Mouse (Mus musculus): Measurements from ENCODE around the gene Adh4.
"Not testable (repeated sequence)": the region's sequence is repeated elsewhere in the genome, so short reads cannot be mapped to it uniquely, and the experiment has no call there.

The Adh4 gene

DNA sequence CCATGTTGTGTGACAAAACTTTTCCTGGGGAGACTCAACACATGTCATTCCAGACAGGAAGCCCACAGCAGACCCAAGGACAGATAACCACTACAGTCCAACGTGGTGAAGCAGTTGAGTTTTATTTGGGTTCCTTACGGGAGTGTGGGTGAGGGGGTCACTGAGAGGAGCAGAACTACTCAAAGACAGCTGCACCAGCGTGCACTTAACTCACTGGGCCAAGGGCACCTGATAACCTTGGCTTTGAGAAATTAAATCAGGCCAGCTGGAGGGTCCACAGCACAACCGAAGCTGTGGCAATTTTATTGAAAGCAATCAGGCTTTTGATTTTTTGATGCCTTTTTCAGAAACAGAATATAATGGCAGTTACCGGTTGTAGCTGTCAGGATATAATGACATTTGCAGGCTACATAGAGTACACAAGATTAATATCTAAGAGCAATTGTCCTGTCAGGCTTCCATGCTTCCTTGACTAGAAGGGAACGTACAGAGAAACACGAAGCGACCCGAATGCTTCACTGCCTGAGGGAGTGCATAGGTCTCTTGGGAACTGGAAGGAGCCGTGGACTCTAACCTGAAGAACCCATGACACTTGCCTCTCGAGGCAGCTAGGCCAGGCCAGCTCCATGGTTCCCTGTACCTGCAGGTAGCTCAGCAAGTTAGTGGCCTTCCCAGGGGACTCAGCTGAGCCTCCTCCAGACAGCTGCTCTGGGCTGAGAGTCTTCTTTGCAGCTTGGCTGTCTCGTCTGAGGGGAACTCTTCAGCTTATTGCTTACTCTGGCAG, 33.0 kb downstream of the Adh4 start:
- no peak for DNase-seq

DNA sequence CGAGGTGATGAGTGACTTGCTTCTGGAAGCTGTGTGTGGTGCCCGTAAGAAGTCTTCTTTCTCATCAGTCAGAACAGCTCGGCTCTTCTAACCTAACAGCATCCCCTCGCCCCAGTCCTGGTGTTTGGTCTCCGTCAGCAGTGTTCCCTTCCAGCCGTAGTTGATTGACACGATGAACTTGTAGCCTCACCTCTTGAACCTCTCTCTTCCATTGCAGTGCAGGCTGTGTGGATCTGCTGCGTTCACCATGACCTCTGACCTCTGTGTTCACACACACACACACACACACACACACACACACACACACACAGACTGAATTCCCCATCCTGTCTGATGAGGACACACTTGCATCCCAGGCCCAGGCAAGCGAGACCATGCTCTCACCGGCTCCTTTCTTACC, 36.9 kb downstream of the Adh4 start:
- DNase-seq = no peak

DNA sequence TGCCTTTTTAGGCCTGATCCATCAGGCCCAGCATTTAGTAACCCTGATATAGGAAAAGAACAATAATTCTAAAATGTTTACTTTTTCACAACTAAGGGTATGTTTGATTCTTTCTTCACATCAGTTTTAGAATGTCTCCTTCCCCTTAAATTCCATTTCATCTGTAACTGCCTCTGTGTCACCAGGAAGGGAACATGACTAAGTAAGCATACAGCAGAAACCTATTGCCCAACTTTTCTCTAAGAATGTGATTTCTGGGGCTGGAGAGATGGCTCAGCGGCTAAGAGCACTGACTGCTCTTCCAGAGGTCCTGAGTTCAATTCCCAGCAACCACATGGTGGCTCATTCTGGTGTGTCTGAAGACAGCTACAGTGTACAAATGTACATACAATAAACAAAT, 39.0 kb downstream of the Adh4 start:
- no peak for DNase-seq

DNA sequence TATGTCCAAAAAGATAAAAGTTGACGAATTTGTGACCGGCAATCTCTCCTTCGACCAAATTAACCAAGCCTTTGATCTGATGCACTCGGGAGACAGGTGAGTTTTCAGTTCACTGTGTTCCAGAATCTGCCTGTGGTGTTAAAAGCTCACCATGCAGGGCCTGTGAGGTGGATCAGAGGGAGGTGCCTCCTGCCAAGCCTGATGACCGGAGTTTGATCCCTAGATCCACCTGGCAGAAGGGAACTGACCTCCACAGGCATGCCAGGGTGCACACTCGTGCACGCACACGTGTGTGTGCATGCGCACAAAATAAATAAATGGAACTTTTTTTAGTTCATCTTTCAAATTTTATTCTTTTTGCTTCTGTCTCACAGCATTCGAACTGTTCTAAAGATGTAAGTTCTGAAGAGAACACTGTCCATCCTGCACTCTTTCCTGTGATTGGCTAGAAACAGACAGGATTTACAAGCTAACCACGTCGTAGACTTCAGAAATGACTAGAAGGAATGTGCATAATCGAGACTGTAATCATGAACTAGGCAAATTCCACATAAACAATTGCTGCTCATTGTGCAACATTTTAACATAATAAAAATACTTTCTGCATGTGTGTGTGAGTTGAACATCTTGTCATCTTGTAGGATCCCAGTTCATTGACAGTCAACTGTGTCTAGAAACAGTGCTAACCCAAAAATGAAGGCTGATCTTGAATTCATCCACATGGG, 39.6 kb downstream of the Adh4 start:
- no peak for DNase-seq

DNA sequence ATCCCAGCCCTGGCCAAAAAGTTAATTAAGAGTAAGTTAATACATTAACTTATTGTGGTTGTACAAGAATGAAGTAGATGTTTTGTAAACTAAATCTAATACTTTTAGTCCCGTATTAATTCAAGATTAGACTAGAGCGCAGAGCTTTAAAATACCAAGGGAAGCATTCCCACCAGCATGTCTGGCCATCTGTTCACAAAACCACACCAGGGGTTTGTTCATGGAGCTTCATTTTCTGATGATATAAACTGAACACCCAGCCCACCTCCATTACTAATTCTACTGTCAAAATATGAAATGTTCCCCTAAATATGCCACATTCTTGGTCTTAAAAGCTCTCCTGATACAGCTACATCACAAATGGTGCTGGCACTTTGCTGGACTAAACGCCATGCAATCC, 43.2 kb downstream of the Adh4 start:
- no peak for DNase-seq

DNA sequence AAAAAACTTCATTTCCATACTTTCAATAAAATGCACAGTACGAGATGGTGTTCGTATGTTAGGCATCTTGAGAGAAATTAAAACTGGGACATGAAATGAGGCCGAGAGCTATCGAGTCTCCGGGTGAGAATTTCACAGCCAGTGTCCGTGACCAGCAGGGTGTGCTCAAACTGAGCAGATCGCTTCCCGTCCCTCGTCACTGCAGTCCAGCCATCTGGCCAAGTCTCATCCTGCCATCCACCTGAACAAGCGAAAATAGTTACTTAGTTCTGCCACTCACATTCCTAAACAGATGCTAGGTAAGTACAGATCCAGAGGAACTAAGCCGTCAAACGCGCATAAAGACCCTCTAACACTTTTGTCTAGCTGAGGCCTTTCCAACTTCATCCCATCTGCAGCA, 45.0 kb downstream of the Adh4 start:
- no peak for DNase-seq

DNA sequence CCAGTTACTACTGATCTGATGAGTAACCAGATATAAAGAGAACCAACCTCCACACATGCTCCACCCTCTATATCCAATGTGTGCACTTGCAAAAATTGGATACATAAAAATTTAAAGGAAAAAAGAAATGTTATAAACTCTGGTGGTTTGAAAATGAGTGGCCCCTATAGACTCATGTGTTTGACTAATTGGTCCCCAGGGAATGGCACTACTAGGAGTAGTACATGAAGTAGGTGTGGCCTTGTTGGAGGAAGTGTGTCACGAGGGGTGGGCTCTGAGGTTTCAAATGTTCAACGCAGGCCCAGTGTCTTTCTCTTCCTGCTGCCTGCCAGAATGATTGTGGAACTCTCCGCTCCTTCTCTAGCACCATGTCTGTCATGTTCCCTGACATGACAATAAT, 46.6 kb downstream of the Adh4 start:
- DNase-seq = no peak

DNA sequence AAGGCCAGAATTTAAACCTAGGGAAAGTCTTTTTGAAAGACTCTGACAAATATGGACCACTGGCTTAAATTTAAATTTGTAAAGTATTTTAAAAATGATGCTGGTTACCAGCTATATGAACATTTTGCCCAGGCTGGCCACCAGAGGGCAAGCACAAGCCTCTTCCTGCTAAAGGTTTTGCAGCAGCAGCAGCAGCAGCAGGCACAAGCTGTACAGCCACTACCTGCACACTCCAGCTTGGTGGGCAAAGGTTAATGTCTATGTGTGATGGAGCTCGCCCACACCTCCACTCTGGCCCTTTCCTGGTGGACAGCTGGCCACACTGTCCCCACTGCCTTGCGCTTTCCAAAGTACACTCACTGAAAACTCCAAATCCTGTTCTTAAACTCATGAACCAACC, 47.9 kb downstream of the Adh4 start:
- DNase-seq = peak; percentile 32

DNA sequence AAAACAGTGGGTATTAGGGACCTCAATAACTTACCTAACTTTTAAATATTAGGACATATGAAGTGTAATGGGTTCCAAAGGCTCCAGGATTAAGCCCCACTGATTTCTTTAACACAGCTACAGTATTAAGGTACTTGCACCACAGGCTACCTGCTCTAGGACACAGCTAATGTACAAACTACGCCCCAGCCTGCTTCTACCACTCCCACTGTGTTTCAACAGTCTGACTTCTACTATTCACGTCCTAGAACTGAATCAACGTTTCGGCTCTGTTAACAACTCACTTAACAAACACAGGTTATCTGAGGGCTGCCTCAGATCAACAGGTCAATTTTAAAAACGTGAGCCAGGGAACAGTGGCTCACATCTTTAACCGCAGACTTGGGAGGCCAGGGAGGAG, 48.5 kb downstream of the Adh4 start:
- no peak for DNase-seq

DNA sequence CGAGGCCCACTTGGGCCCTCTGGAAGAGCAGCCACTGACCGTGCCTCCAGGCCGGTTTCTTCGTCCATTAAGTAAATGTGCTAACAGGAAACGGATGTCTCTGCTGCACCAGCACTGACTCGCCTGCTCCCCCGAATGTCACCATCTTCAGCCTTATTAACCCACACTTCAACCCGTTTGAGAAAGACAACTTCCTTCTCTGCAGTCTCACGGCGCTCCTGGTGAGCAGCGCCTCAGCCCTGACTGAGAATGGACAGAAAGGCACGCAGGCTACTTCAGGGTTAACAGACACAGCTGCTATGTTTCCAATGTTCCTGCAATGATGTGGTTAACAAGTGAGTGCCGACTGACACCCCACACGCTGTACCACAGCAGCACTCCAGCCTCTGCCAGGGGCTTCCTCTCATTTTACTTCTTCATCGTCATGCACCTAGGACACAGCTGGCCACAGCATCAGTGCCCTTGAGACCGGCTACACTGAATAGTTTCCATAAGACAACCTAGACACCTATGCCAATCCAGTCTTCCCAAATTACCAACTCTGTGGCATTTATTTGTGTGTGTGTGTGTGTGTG, 49.4 kb downstream of the Adh4 start:
- DNase-seq = no peak

DNA sequence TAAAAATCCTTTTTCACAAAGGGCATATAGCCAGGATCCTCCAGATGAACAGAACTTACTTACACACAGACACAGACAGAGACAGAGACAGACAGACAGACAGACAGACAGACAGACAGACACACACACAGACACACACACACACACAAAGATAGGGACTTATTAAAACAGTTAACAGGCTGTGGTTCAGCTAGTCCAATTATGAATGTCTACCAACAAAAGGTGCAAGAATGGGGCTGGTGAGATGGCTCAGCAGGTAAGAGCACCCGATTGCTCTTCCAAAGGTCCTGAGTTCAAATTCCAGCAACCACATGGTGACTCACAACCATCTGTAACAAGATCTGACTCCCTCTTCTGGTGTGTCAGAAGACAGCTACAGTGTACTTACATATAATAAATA, 51.4 kb downstream of the Adh4 start:
- not testable (repeated sequence) for DNase-seq

DNA sequence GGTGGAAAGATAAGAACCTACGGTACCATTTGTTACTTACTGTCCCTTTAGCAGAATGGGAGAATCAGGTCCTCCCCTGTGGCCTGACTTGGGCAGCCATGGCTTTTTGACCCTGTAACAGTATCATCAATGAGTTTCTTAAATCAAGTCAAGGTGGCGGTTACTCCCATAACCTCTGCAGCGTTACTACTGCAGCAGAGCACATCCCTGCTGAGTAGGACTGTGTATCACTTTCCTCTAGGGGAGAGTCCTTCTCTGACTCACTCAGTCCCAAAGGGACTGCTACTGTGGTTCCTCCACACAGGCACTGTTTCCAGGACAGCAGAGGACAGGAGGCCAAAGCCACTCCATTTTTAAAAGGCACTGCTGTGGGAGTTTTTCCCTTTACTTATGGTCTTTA, 55.8 kb downstream of the Adh4 start:
- DNase-seq = no peak

DNA sequence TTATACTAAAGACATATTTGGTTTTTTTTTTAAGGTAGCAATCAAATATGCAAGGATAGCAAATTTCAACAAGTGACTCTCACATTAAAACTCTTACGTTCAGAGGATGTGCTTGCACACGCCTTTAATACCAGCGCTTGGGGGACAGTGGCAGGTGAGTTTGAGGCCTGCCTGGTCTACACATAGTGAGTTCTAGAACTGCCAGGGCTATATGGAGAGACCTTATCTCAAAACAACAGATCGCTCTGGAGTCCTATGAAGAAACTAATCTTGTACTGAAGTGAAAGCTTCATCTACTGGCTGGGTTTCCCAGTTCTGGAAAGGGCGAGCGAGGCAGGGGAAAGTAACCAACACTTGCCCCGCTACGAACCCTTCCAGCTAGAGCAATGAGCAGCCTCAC, 64.2 kb downstream of the Adh4 start:
- DNase-seq = no peak

Data from thymus, postnatal 14 days (tissue).